Mouse (Mus musculus) right cerebral cortex, postnatal 4 days (tissue): ENCODE measurements around the gene Icam1.

ENCODE experiments used
- DNase-seq: peaks from one replicate; pipeline ENCODE4 v3.0.0-alpha.2; 2022

Gene Icam1

GRCm38 (mm10) chr9:21015571-21016130 lies at the start of gene Icam1:
Gene Icam1, plus strand, starts transcription at chr9:21015985.
- DNase-seq = no peak

- no peak for DNase-seq
Observed at GRCm38 (mm10) chr9:20966008-20966407, 49.8 kb upstream of the Icam1 start.

GRCm38 (mm10) chr9:20966747-20967146 lies 49.0 kb upstream of the Icam1 start:
- DNase-seq = no peak

GRCm38 (mm10) chr9:20971751-20972140 lies 44.0 kb upstream of the Icam1 start:
- no peak for DNase-seq

- peak; percentile 47 for DNase-seq
Observed at GRCm38 (mm10) chr9:20972141-20972992, 43.4 kb upstream of the Icam1 start.

- no peak for DNase-seq
Observed at GRCm38 (mm10) chr9:20973001-20973681, 42.6 kb upstream of the Icam1 start.

GRCm38 (mm10) chr9:20973682-20974075 lies 42.1 kb upstream of the Icam1 start:
- DNase-seq = no peak

- DNase-seq = peak; percentile 53
Observed at GRCm38 (mm10) chr9:20975431-20976215, 40.2 kb upstream of the Icam1 start.

GRCm38 (mm10) chr9:20976216-20976960 lies 39.4 kb upstream of the Icam1 start, which contains the start of gene S1pr2:
Gene S1pr2, minus strand, starts transcription at chr9:20976781.
- peak; percentile 59 for DNase-seq

- no peak for DNase-seq
Observed at GRCm38 (mm10) chr9:20976961-20977689, 38.7 kb upstream of the Icam1 start.

- DNase-seq = no peak
Observed at GRCm38 (mm10) chr9:20978409-20979095, 37.2 kb upstream of the Icam1 start.

- no peak for DNase-seq
Observed at GRCm38 (mm10) chr9:20979181-20979580, 36.6 kb upstream of the Icam1 start.

- no peak for DNase-seq
Observed at GRCm38 (mm10) chr9:20979769-20980168, 36.0 kb upstream of the Icam1 start.

- DNase-seq = no peak
Observed at GRCm38 (mm10) chr9:20982171-20982570, 33.6 kb upstream of the Icam1 start.

- DNase-seq = no peak
Observed at GRCm38 (mm10) chr9:20983169-20983568, 32.6 kb upstream of the Icam1 start.

GRCm38 (mm10) chr9:20986952-20987686 lies 28.7 kb upstream of the Icam1 start:
- no peak for DNase-seq

GRCm38 (mm10) chr9:20987953-20988352 lies 27.8 kb upstream of the Icam1 start:
- DNase-seq = no peak

GRCm38 (mm10) chr9:20990861-20991260 lies 24.9 kb upstream of the Icam1 start:
- DNase-seq = no peak

- DNase-seq = no peak
Observed at GRCm38 (mm10) chr9:20991587-20991986, 24.2 kb upstream of the Icam1 start.
